Mouse (Mus musculus): ENCODE measurements at regions not wholly inside any gene's neighbourhood (a gene's known extent, or its start where the extent isn't known, plus 50 kb on each side); places are given as distances from the start of the nearest gene placed in this dataset.

- TF ChIP-seq EP300 (optimal IDR thresholded peaks at IDR 0.05) (no peak), CTCF (IDR thresholded peaks at IDR 0.05; ENCODE audit: low read depth) (no peak)
- no peak for ATAC-seq (ENCODE audit: low FRiP score, low TSS enrichment)
Observed at GRCm38 (mm10) chr4:31743776-31744175, 220.1 kb upstream of the Map3k7 start.

GRCm38 (mm10) chr4:31744431-31744830 lies 219.5 kb upstream of the Map3k7 start:
- H3K27me3 ChIP-seq (ENCODE audit: control insufficient read depth, insufficient read depth, low read length) = no peaks in the 10 kb centered on the region
- no peak overlapping the region for H3K9ac ChIP-seq (ENCODE audit: low read length)
- TF ChIP-seq EP300 (optimal IDR thresholded peaks at IDR 0.05) = no peak
- no peak for TF ChIP-seq CTCF (IDR thresholded peaks at IDR 0.05; ENCODE audit: low read depth)
- no peak for DNase-seq (ENCODE audit: low spot score)
- 70% methylated on average over 4 of the region's 4 CpGs for WGBS
- H3K9me3 ChIP-seq (ENCODE audit: control insufficient read depth, low read length) = no peaks in the 10 kb centered on the region
- no peaks in the 10 kb centered on the region for H3K4me1 ChIP-seq (replicated peaks; ENCODE audit: control insufficient read depth, insufficient read depth)
- H3K4me3 ChIP-seq (ENCODE audit: low read depth, low read length) = no peak overlapping the region
- H3K27ac ChIP-seq (replicated peaks) = no peak overlapping the region
- ATAC-seq (ENCODE audit: low FRiP score, low TSS enrichment) = no peak
- H3K4me2 ChIP-seq (replicated peaks; ENCODE audit: low read depth) = no peak overlapping the region
- H3K36me3 ChIP-seq (ENCODE audit: control insufficient read depth, insufficient read depth, low read length) = no peaks in the 10 kb centered on the region

More at GRCm38 (mm10) chr4:31743776-31744175, 220.1 kb upstream of the Map3k7 start:
- WGBS = 44% methylated on average over 3 of the region's 3 CpGs
- Histone ChIP-seq H3K27me3 (ENCODE audit: control insufficient read depth, insufficient read depth, low read length) (no peaks in the 10 kb centered on the region), H3K27ac (replicated peaks) (no peak overlapping the region), H3K4me3 (ENCODE audit: low read depth, low read length) (no peak overlapping the region), H3K4me1 (replicated peaks; ENCODE audit: control insufficient read depth, insufficient read depth) (no peaks in the 10 kb centered on the region), H3K9ac (ENCODE audit: low read length) (no peak overlapping the region), H3K9me3 (ENCODE audit: control insufficient read depth, low read length) (no peaks in the 10 kb centered on the region), H3K36me3 (ENCODE audit: control insufficient read depth, insufficient read depth, low read length) (no peaks in the 10 kb centered on the region), H3K4me2 (replicated peaks; ENCODE audit: low read depth) (no peak overlapping the region)
- DNase-seq (ENCODE audit: low spot score) = no peak

GRCm38 (mm10) chr4:31753677-31754312 lies 210.1 kb upstream of the Map3k7 start:
- Histone ChIP-seq H3K4me2 (replicated peaks; ENCODE audit: low read depth) (no peak overlapping the region), H3K27me3 (ENCODE audit: control insufficient read depth, insufficient read depth, low read length) (no peaks in the 10 kb centered on the region), H3K4me1 (replicated peaks; ENCODE audit: control insufficient read depth, insufficient read depth) (no peaks in the 10 kb centered on the region), H3K9ac (ENCODE audit: low read length) (no peak overlapping the region), H3K4me3 (ENCODE audit: low read depth, low read length) (no peak overlapping the region), H3K27ac (replicated peaks) (no peak overlapping the region), H3K36me3 (ENCODE audit: control insufficient read depth, insufficient read depth, low read length) (no peaks in the 10 kb centered on the region), H3K9me3 (ENCODE audit: control insufficient read depth, low read length) (no peaks in the 10 kb centered on the region)
- ATAC-seq (ENCODE audit: low FRiP score, low TSS enrichment) (no peak), DNase-seq (ENCODE audit: low spot score) (no peak)
- TF ChIP-seq EP300 (optimal IDR thresholded peaks at IDR 0.05) = no peak
- no peak for TF ChIP-seq CTCF (IDR thresholded peaks at IDR 0.05; ENCODE audit: low read depth)
- WGBS = 79% methylated on average over 5 of the region's 5 CpGs

- Histone ChIP-seq H3K4me1 (replicated peaks; ENCODE audit: control insufficient read depth, insufficient read depth) (no peaks in the 10 kb centered on the region), H3K36me3 (ENCODE audit: control insufficient read depth, insufficient read depth, low read length) (no peaks in the 10 kb centered on the region), H3K9me3 (ENCODE audit: control insufficient read depth, low read length) (no peaks in the 10 kb centered on the region), H3K27ac (replicated peaks) (no peak overlapping the region), H3K4me3 (ENCODE audit: low read depth, low read length) (no peak overlapping the region), H3K4me2 (replicated peaks; ENCODE audit: low read depth) (no peak overlapping the region), H3K9ac (ENCODE audit: low read length) (no peak overlapping the region), H3K27me3 (ENCODE audit: control insufficient read depth, insufficient read depth, low read length) (no peaks in the 10 kb centered on the region)
- DNase-seq (ENCODE audit: low spot score) = no peak
- 30% methylated on average over 1 of the region's 1 CpGs for WGBS
- TF ChIP-seq CTCF (IDR thresholded peaks at IDR 0.05; ENCODE audit: low read depth) (no peak), EP300 (optimal IDR thresholded peaks at IDR 0.05) (no peak)
- ATAC-seq (ENCODE audit: low FRiP score, low TSS enrichment) = no peak
Observed at GRCm38 (mm10) chr4:31757126-31757525, 206.8 kb upstream of the Map3k7 start.

GRCm38 (mm10) chr4:31760116-31760515 lies 203.8 kb upstream of the Map3k7 start:
- H3K4me2 ChIP-seq (replicated peaks; ENCODE audit: low read depth) = no peak overlapping the region
- no peaks in the 10 kb centered on the region for H3K36me3 ChIP-seq (ENCODE audit: control insufficient read depth, insufficient read depth, low read length)
- H3K27me3 ChIP-seq (ENCODE audit: control insufficient read depth, insufficient read depth, low read length) = no peaks in the 10 kb centered on the region
- no peak for ATAC-seq (ENCODE audit: low FRiP score, low TSS enrichment)
- WGBS = 37% methylated on average over 4 of the region's 4 CpGs
- no peak overlapping the region for H3K9ac ChIP-seq (ENCODE audit: low read length)
- no peak for TF ChIP-seq EP300 (optimal IDR thresholded peaks at IDR 0.05)
- no peak overlapping the region for H3K27ac ChIP-seq (replicated peaks)
- H3K9me3 ChIP-seq (ENCODE audit: control insufficient read depth, low read length) = no peaks in the 10 kb centered on the region
- H3K4me3 ChIP-seq (ENCODE audit: low read depth, low read length) = no peak overlapping the region
- H3K4me1 ChIP-seq (replicated peaks; ENCODE audit: control insufficient read depth, insufficient read depth) = no peaks in the 10 kb centered on the region
- no peak for DNase-seq (ENCODE audit: low spot score)

GRCm38 (mm10) chr4:31762199-31762598 lies 201.7 kb upstream of the Map3k7 start:
- H3K9me3 ChIP-seq (ENCODE audit: control insufficient read depth, low read length) = no peaks in the 10 kb centered on the region
- DNase-seq (ENCODE audit: low spot score) (no peak), ATAC-seq (ENCODE audit: low FRiP score, low TSS enrichment) (no peak)
- H3K36me3 ChIP-seq (ENCODE audit: control insufficient read depth, insufficient read depth, low read length) = no peaks in the 10 kb centered on the region
- no peak overlapping the region for H3K4me3 ChIP-seq (ENCODE audit: low read depth, low read length)
- no peak overlapping the region for H3K27ac ChIP-seq (replicated peaks)
- H3K9ac ChIP-seq (ENCODE audit: low read length) = no peak overlapping the region
- 79% methylated on average over 7 of the region's 7 CpGs for WGBS
- no peaks in the 10 kb centered on the region for H3K27me3 ChIP-seq (ENCODE audit: control insufficient read depth, insufficient read depth, low read length)
- no peak overlapping the region for H3K4me2 ChIP-seq (replicated peaks; ENCODE audit: low read depth)
- no peak for TF ChIP-seq CTCF (IDR thresholded peaks at IDR 0.05; ENCODE audit: low read depth)
- no peak for TF ChIP-seq EP300 (optimal IDR thresholded peaks at IDR 0.05)
- H3K4me1 ChIP-seq (replicated peaks; ENCODE audit: control insufficient read depth, insufficient read depth) = no peaks in the 10 kb centered on the region
